Mouse (Mus musculus): Measurements from ENCODE around the gene Dhrs7.
A peak's percentile ranks its signal among the peaks of the same experiment; 100 is the strongest.

DNA sequence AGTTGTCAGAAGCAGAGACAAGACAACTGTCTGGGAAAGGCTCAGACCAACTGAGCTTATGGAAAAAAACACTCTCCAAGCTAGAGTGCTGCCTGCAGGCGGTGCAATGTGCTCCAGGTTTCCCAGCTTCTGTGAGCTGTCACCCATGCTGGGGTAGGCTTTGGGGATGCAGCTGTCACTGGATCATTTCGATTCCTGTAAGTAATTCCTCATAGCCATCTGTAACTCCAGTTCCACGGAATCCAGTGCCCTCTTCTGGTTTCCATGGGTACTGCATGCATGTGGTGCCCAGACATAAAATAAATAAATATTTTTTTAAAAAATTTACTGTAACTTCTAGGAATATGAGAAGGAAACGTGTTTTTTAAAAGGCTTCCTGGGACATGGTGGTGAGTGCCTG lies 10.0 kb downstream of the Dhrs7 start:
- TF ChIP-seq CTCF (IDR thresholded peaks at IDR 0.05; ENCODE audit: low read depth, low read length) (peak; percentile 70), GATA1 (IDR thresholded peaks at IDR 0.05; ENCODE audit: borderline replicate concordance, low read length) (no peak), GATA2 (IDR thresholded peaks at IDR 0.05; ENCODE audit: borderline replicate concordance, low read depth, low read length) (no peak), POLR2AphosphoS5 (IDR thresholded peaks at IDR 0.05; ENCODE audit: insufficient replicate concordance, low read depth, low read length) (no peak)

Data from G1E (cell line).